Mouse (Mus musculus) common myeloid progenitor, adult 5-6 weeks (primary cell): ENCODE results near the gene Syt17. TPM values are rescaled to one million over a fixed set of nuclear protein-coding genes. Genes with fewer than 3 reads are reported as not detected.

Experiments used
- total RNA-seq: library from RNA; stranded (forward); fragments of 200-1000, 187-1606 nt; gene quantifications from 2 replicates; pipeline ENCODE4 v1.2.3, GENCODE M21; 2017

The Syt17 gene
- total RNA-seq, 1 experiment from 2014 or later = not detected

Other genes with a start within 250 kb of the Syt17 start
- gene Smg1, start 204.6 kb downstream of the Syt17 start, total RNA-seq = 61.4 and 70.0 TPM in 2 replicates
- gene Itpripl2, start 43.8 kb upstream of the Syt17 start, total RNA-seq = 6.5 and 8.3 TPM in 2 replicates
- gene Coq7, start 85.1 kb upstream of the Syt17 start, total RNA-seq = 19.0 and 23.5 TPM in 2 replicates
- gene Tmc7, start 136.5 kb upstream of the Syt17 start, total RNA-seq = not detected in 2 replicates
- not detected in 2 replicates for gene Tmc5, start 149.1 kb upstream of the Syt17 start, total RNA-seq